Mouse (Mus musculus) limb, embryonic 14.5 days (tissue): ENCODE results near the gene Wdr74. TPM values are rescaled to one million over a fixed set of nuclear protein-coding genes. Genes with fewer than 3 reads are reported as not detected.

Experiments used
- ATAC-seq: fragments of 200-750 bp; cut with Nextera tagmentation; 2 replicates; pipeline ENCODE4 v1.8.0; 2017; ENCODE audit warnings: low read depth, moderate number of reproducible peaks, moderate TSS enrichment; ENCODE audit not compliant: low FRiP score
- DNase-seq: peaks from one replicate; pipeline ENCODE4 v3.0.0-alpha.2; 2015; ENCODE audit warnings: low spot score
- H3K27ac ChIP-seq: fragments of 300-500 bp; sonication (generic); replicated peaks from 2 replicates; pipeline ENCODE4 v1.5.1; 2014; ENCODE audit warnings: low read depth, mild to moderate bottlenecking, low read length, moderate library complexity, mixed read lengths
- H3K27me3 ChIP-seq: fragments of 300-500 bp; sonication (generic); 2 replicates; pipeline ENCODE4 v1.6.1; 2014; ENCODE audit warnings: low read length, mixed read lengths; ENCODE audit not compliant: control insufficient read depth, insufficient read depth
- H3K36me3 ChIP-seq: fragments of 300-500 bp; sonication (generic); 2 replicates; pipeline ENCODE4 v1.6.1; 2014; ENCODE audit warnings: mild to moderate bottlenecking, low read length, moderate library complexity, mixed read lengths; ENCODE audit not compliant: control insufficient read depth, insufficient read depth
- H3K4me1 ChIP-seq: fragments of 300-500 bp; sonication (generic); 2 replicates; pipeline ENCODE4 v1.6.1; 2014; ENCODE audit warnings: antibody characterized with exemption, low read length, mixed read lengths; ENCODE audit not compliant: control insufficient read depth, insufficient read depth
- H3K4me2 ChIP-seq: fragments of 300-500 bp; sonication (generic); replicated peaks from 2 replicates; pipeline ENCODE4 v1.6.1; 2014; ENCODE audit warnings: low read depth, mild to moderate bottlenecking, low read length, moderate library complexity; ENCODE audit not compliant: severe bottlenecking
- H3K4me3 ChIP-seq: fragments of 300-500 bp; sonication (generic); replicated peaks from 2 replicates; pipeline ENCODE4 v1.5.1; 2014; ENCODE audit warnings: low read length
- H3K9ac ChIP-seq: fragments of 300-500 bp; sonication (generic); 2 replicates; pipeline ENCODE4 v1.6.1; 2014; ENCODE audit warnings: mild to moderate bottlenecking, low read depth, low read length, moderate library complexity; ENCODE audit not compliant: severe bottlenecking
- H3K9me3 ChIP-seq: fragments of 300-500 bp; sonication (generic); 2 replicates; pipeline ENCODE4 v1.6.1; 2016; ENCODE audit warnings: low read length; ENCODE audit not compliant: control insufficient read depth
- POLR2A ChIP-seq: fragments of 200-500 bp; IDR thresholded peaks from 2 replicates; pipeline ENCODE4 v1.8.0; 2012; ENCODE audit warnings: inconsistent platforms, mild to moderate bottlenecking, moderate library complexity, borderline replicate concordance; ENCODE audit not compliant: insufficient read depth, insufficient read length; ENCODE audit errors: extremely low read depth
- WGBS: fragments of 180-500 bp; shearing (Covaris S2); extraction: QIAGEN DNeasy Blood & Tissue Kit; methylation state at CpG from one replicate; pipeline ENCODE4 v1.1.7; 2014; 5-methylcytosine and 5-hydroxymethylcytosine counted together
- polyA plus RNA-seq, 2 experiments: library from polyadenylated mRNA; depleted of rRNA in 1 of 2; stranded (reverse) in 1 of 2; unstranded in 1 of 2; fragments of >200 nt; fragmentation: Nextera tagmentation in 1 of 2; extraction: Ambion mirVana in 1 of 2; gene quantifications; 2 replicates each; pipeline versions ENCODE4 v1.2.1 to v1.2.3; 2012 to 2014

Gene Wdr74
- polyA plus RNA-seq, 2 experiments = 66.6 to 87.2 TPM

- Histone ChIP-seq H3K27ac (peak within 1 kb of the TSS; percentile 92), H3K27me3 (no peaks in the 10 kb centered on the region), H3K4me1 (peaks cover 16% of the 10 kb centered on the region), H3K4me3 (peak within 1 kb of the TSS; percentile 78), H3K4me2 (peak within 1 kb of the TSS; percentile 86), H3K9me3 (no peaks in the 10 kb centered on the region), H3K36me3 (peaks cover 33% of the 10 kb centered on the region), H3K9ac (peak within 1 kb of the TSS; percentile 96)
- TF ChIP-seq POLR2A = peak; percentile 98; the same call in 1 of the 2 replicates
- DNase-seq = peak; percentile 99
- WGBS = under 1% methylated on average over 50 of the region's 50 CpGs
- peak; percentile 95 for ATAC-seq
Measured at GRCm38 (mm10) chr19:8722907-8723573, 12.6 kb upstream of the Wdr74 start, which contains the start of gene Slc3a2. Gene Slc3a2, minus strand, starts transcription at chr19:8723369.

- ATAC-seq (no peak), DNase-seq (no peak)
- Histone ChIP-seq H3K4me3 (peak overlapping the region; percentile 78), H3K27me3 (no peaks in the 10 kb centered on the region), H3K4me2 (peak overlapping the region; percentile 86), H3K9ac (peak overlapping the region; percentile 96), H3K27ac (peak overlapping the region; percentile 89), H3K36me3 (peaks cover 33% of the 10 kb centered on the region), H3K4me1 (peaks cover 16% of the 10 kb centered on the region), H3K9me3 (no peaks in the 10 kb centered on the region)
- TF ChIP-seq POLR2A = no peak
- under 1% methylated on average over 20 of the region's 20 CpGs for WGBS
Measured at GRCm38 (mm10) chr19:8723574-8724346, 11.9 kb upstream of the Wdr74 start.

- peak overlapping the region; percentile 78 for H3K4me3 ChIP-seq
- peak overlapping the region; percentile 86 for H3K4me2 ChIP-seq
- WGBS = 3% methylated on average over 2 of the region's 2 CpGs
- H3K27ac ChIP-seq = peak overlapping the region; percentile 89
- H3K36me3 ChIP-seq = peaks cover 33% of the 10 kb centered on the region
- no peak for DNase-seq
- H3K9ac ChIP-seq = peak overlapping the region; percentile 96
- no peak for ATAC-seq
- peaks cover 16% of the 10 kb centered on the region for H3K4me1 ChIP-seq
- H3K27me3 ChIP-seq = no peaks in the 10 kb centered on the region
- TF ChIP-seq POLR2A = no peak
- no peaks in the 10 kb centered on the region for H3K9me3 ChIP-seq
Measured at GRCm38 (mm10) chr19:8724392-8724791, 11.2 kb upstream of the Wdr74 start.

GRCm38 (mm10) chr19:8725081-8725613 is 10.5 kb upstream of the Wdr74 start:
- H3K4me3 ChIP-seq = peak overlapping the region; percentile 78
- ATAC-seq (no peak), DNase-seq (no peak)
- no peaks in the 10 kb centered on the region for H3K27me3 ChIP-seq
- WGBS = 50% methylated on average over 4 of the region's 4 CpGs
- H3K27ac ChIP-seq = no peak overlapping the region
- H3K9me3 ChIP-seq = no peaks in the 10 kb centered on the region
- no peak for TF ChIP-seq POLR2A
- peaks cover 33% of the 10 kb centered on the region for H3K36me3 ChIP-seq
- peak overlapping the region; percentile 86 for H3K4me2 ChIP-seq
- H3K4me1 ChIP-seq = peaks cover 16% of the 10 kb centered on the region
- peak overlapping the region; percentile 96 for H3K9ac ChIP-seq

GRCm38 (mm10) chr19:8726609-8727390 is 8.8 kb upstream of the Wdr74 start:
- ATAC-seq = no peak
- Histone ChIP-seq H3K4me1 (peaks cover 16% of the 10 kb centered on the region), H3K27ac (no peak overlapping the region), H3K27me3 (no peaks in the 10 kb centered on the region), H3K9ac (no peak overlapping the region), H3K4me3 (no peak overlapping the region), H3K4me2 (no peak overlapping the region), H3K9me3 (no peaks in the 10 kb centered on the region), H3K36me3 (peaks cover 33% of the 10 kb centered on the region)
- no peak for TF ChIP-seq POLR2A
- no peak for DNase-seq
- WGBS = 22% methylated on average over 3 of the region's 3 CpGs
